Mouse (Mus musculus) neutrophil, adult 5-6 weeks (primary cell): ENCODE data around the gene Ankrd9. TPM values are rescaled to one million over a fixed set of nuclear protein-coding genes. Genes with fewer than 3 reads are reported as not detected.

Source experiments
- ATAC-seq: fragments of 151-379, 151-347 bp; 2 replicates; pipeline ENCODE4 v1.8.0; 2017; ENCODE audit warnings: mild to moderate bottlenecking, moderate TSS enrichment; ENCODE audit not compliant: insufficient number of reproducible peaks, poor library complexity, low FRiP score, severe bottlenecking; ENCODE audit errors: extremely low read depth
- total RNA-seq: library from RNA; stranded (forward); fragments of 200-1000 nt; gene quantifications from 2 replicates; pipeline ENCODE4 v1.2.3, GENCODE M21; 2017

Ankrd9 gene
- total RNA-seq, 1 experiment from 2014 or later, result 3.0 TPM

GRCm38 (mm10) chr12:110973829-110974228, 5.0 kb downstream of the Ankrd9 start:
- ATAC-seq, result no peak

- ATAC-seq, result no peak
These were observed 6.9 kb downstream of the Ankrd9 start for GRCm38 (mm10) chr12:110971972-110972371.

- no peak for ATAC-seq
These were observed 8.4 kb downstream of the Ankrd9 start for GRCm38 (mm10) chr12:110970408-110970807.

- no peak for ATAC-seq
These were observed 11.7 kb downstream of the Ankrd9 start for GRCm38 (mm10) chr12:110967146-110967545.

- no peak for ATAC-seq
These were observed 12.8 kb downstream of the Ankrd9 start for GRCm38 (mm10) chr12:110966079-110966478.

GRCm38 (mm10) chr12:110965500-110965899, 13.3 kb downstream of the Ankrd9 start:
- no peak for ATAC-seq

- ATAC-seq, result no peak
These were observed 16.9 kb downstream of the Ankrd9 start for GRCm38 (mm10) chr12:110961973-110962372.

GRCm38 (mm10) chr12:110954351-110954991, 24.4 kb downstream of the Ankrd9 start:
- ATAC-seq, result no peak

- no peak for ATAC-seq
These were observed 24.9 kb downstream of the Ankrd9 start for GRCm38 (mm10) chr12:110953900-110954299.

- no peak for ATAC-seq
These were observed 25.4 kb downstream of the Ankrd9 start for GRCm38 (mm10) chr12:110953443-110953842.

- ATAC-seq, result no peak
These were observed 26.0 kb downstream of the Ankrd9 start for GRCm38 (mm10) chr12:110952628-110953385.

GRCm38 (mm10) chr12:110951236-110951635, 27.6 kb downstream of the Ankrd9 start:
- ATAC-seq, result no peak

GRCm38 (mm10) chr12:110950151-110950550, 28.7 kb downstream of the Ankrd9 start:
- peak; percentile 66; the same call in 1 of the 2 replicates for ATAC-seq

GRCm38 (mm10) chr12:110949410-110949809, 29.4 kb downstream of the Ankrd9 start:
- ATAC-seq, result no peak

GRCm38 (mm10) chr12:110948910-110949201, 30.0 kb downstream of the Ankrd9 start:
- no peak for ATAC-seq

GRCm38 (mm10) chr12:110948082-110948909, 30.5 kb downstream of the Ankrd9 start:
- no peak for ATAC-seq

- no peak for ATAC-seq
These were observed 32.6 kb downstream of the Ankrd9 start for GRCm38 (mm10) chr12:110946216-110946615.

GRCm38 (mm10) chr12:110940869-110941268, 38.0 kb downstream of the Ankrd9 start:
- no peak for ATAC-seq

- ATAC-seq, result no peak
These were observed 39.5 kb downstream of the Ankrd9 start for GRCm38 (mm10) chr12:110939385-110939784.

- ATAC-seq, result no peak
These were observed 41.3 kb downstream of the Ankrd9 start for GRCm38 (mm10) chr12:110937496-110937895.
